Mouse (Mus musculus) CH12.LX (cell line): ENCODE results near the gene Taf8. TPM values are rescaled to one million over a fixed set of nuclear protein-coding genes. Genes with fewer than 3 reads are reported as not detected.

Experiments
- polyA plus RNA-seq: library from polyadenylated mRNA; unstranded; fragments of >175 nt; gene quantifications from 2 replicates; pipeline ENCODE4 v1.2.1, GENCODE M21; 2012; ENCODE audit warnings: low read depth; ENCODE audit not compliant: insufficient read length
- total RNA-seq, 2 experiments: library from RNA; depleted of rRNA; stranded (reverse); fragments of 300-350 nt in 1 of 2; fragments of >200 nt in 1 of 2; gene quantifications; 2 replicates each; pipeline ENCODE4 v1.2.3; 2012 to 2014

The Taf8 gene
- total and polyA plus RNA-seq, 3 experiments, result 16.9 to 18.0 (median 17.0) TPM

Other genes starting within 250 kb of the Taf8 start
- 86.8 and 90.3 TPM in 2 replicates for gene Mrps10, start 133.4 kb downstream of the Taf8 start, total RNA-seq (2012; rRNA removed)
- gene Mrps10, start 133.4 kb downstream of the Taf8 start, total RNA-seq (2014; rRNA removed), result 57.7 and 58.6 TPM in 2 replicates
- 114 and 124 TPM in 2 replicates for gene Mrps10, start 133.4 kb downstream of the Taf8 start, polyA plus RNA-seq
- gene Guca1b, start 116.9 kb downstream of the Taf8 start, total RNA-seq (2012; rRNA removed), result 0.59 and 0.92 TPM in 2 replicates
- 0.46 and 0.62 TPM in 2 replicates for gene Guca1b, start 116.9 kb downstream of the Taf8 start, total RNA-seq (2014; rRNA removed)
- 1.6 and 1.7 TPM in 2 replicates for gene Guca1b, start 116.9 kb downstream of the Taf8 start, polyA plus RNA-seq
- gene Guca1a, start 101.7 kb downstream of the Taf8 start, total RNA-seq (2012; rRNA removed), result 1.8 and 5.2 TPM in 2 replicates
- 2.4 and 3.2 TPM in 2 replicates for gene Guca1a, start 101.7 kb downstream of the Taf8 start, total RNA-seq (2014; rRNA removed)
- gene Guca1a, start 101.7 kb downstream of the Taf8 start, polyA plus RNA-seq, result 2.1 TPM in 2 replicates
- not detected in 2 replicates for gene AI661453, start 65.7 kb downstream of the Taf8 start, total RNA-seq (2012; rRNA removed)
- not detected in 2 replicates for gene AI661453, start 65.7 kb downstream of the Taf8 start, total RNA-seq (2014; rRNA removed)
- gene AI661453, start 65.7 kb downstream of the Taf8 start, polyA plus RNA-seq, result not detected in 2 replicates
- gene 1700001C19Rik, start 64.9 kb downstream of the Taf8 start, total RNA-seq (2012; rRNA removed), result 0.25 TPM in 1 of 2 replicates, not detected in the other
- gene 1700001C19Rik, start 64.9 kb downstream of the Taf8 start, total RNA-seq (2014; rRNA removed), result not detected in 2 replicates
- not detected in 2 replicates for gene 1700001C19Rik, start 64.9 kb downstream of the Taf8 start, polyA plus RNA-seq
- gene Ccnd3, start 2.8 kb upstream of the Taf8 start, total RNA-seq (2012; rRNA removed), result 48.2 and 48.7 TPM in 2 replicates
- 30.1 and 30.6 TPM in 2 replicates for gene Ccnd3, start 2.8 kb upstream of the Taf8 start, total RNA-seq (2014; rRNA removed)
- 102 and 121 TPM in 2 replicates for gene Ccnd3, start 2.8 kb upstream of the Taf8 start, polyA plus RNA-seq
- 28.0 and 40.1 TPM in 2 replicates for gene Bysl, start 109.2 kb upstream of the Taf8 start, total RNA-seq (2012; rRNA removed)
- 24.0 and 24.4 TPM in 2 replicates for gene Bysl, start 109.2 kb upstream of the Taf8 start, total RNA-seq (2014; rRNA removed)
- 57.4 and 60.5 TPM in 2 replicates for gene Bysl, start 109.2 kb upstream of the Taf8 start, polyA plus RNA-seq
- gene Med20, start 109.3 kb upstream of the Taf8 start, total RNA-seq (2012; rRNA removed), result 30.5 and 31.0 TPM in 2 replicates
- gene Med20, start 109.3 kb upstream of the Taf8 start, total RNA-seq (2014; rRNA removed), result 42.5 and 43.5 TPM in 2 replicates
- gene Med20, start 109.3 kb upstream of the Taf8 start, polyA plus RNA-seq, result 31.1 and 31.2 TPM in 2 replicates
- 1.7 and 1.8 TPM in 2 replicates for gene Gm20517, start 109.3 kb upstream of the Taf8 start, total RNA-seq (2012; rRNA removed)
- gene Gm20517, start 109.3 kb upstream of the Taf8 start, total RNA-seq (2014; rRNA removed), result 1.8 and 2.5 TPM in 2 replicates
- 1.1 and 2.6 TPM in 2 replicates for gene Gm20517, start 109.3 kb upstream of the Taf8 start, polyA plus RNA-seq
- 2.6 and 3.4 TPM in 2 replicates for gene Usp49, start 128.4 kb upstream of the Taf8 start, total RNA-seq (2012; rRNA removed)
- 2.6 and 2.7 TPM in 2 replicates for gene Usp49, start 128.4 kb upstream of the Taf8 start, total RNA-seq (2014; rRNA removed)
- gene Usp49, start 128.4 kb upstream of the Taf8 start, polyA plus RNA-seq, result 3.7 and 4.3 TPM in 2 replicates
- gene Tomm6, start 186.1 kb upstream of the Taf8 start, total RNA-seq (2012; rRNA removed), result 46.1 and 46.3 TPM in 2 replicates
- 18.1 and 26.4 TPM in 2 replicates for gene Tomm6, start 186.1 kb upstream of the Taf8 start, total RNA-seq (2014; rRNA removed)
- 349 and 424 TPM in 2 replicates for gene Tomm6, start 186.1 kb upstream of the Taf8 start, polyA plus RNA-seq
- 1.6 and 2.9 TPM in 2 replicates for gene Frs3, start 186.7 kb upstream of the Taf8 start, total RNA-seq (2012; rRNA removed)
- gene Frs3, start 186.7 kb upstream of the Taf8 start, total RNA-seq (2014; rRNA removed), result 0.19 and 0.54 TPM in 2 replicates
- gene Frs3, start 186.7 kb upstream of the Taf8 start, polyA plus RNA-seq, result 0.67 and 0.76 TPM in 2 replicates
- gene Gm21981, start 192.2 kb upstream of the Taf8 start, total RNA-seq (2012; rRNA removed), result 0.25 and 0.59 TPM in 2 replicates
- gene Gm21981, start 192.2 kb upstream of the Taf8 start, total RNA-seq (2014; rRNA removed), result 0.11 and 0.12 TPM in 2 replicates
- gene Gm21981, start 192.2 kb upstream of the Taf8 start, polyA plus RNA-seq, result 0.15 TPM in 1 of 2 replicates, not detected in the other
- 0.21 and 0.30 TPM in 2 replicates for gene Prickle4, start 192.4 kb upstream of the Taf8 start, total RNA-seq (2012; rRNA removed)
- not detected in 2 replicates for gene Prickle4, start 192.4 kb upstream of the Taf8 start, total RNA-seq (2014; rRNA removed)
- gene Prickle4, start 192.4 kb upstream of the Taf8 start, polyA plus RNA-seq, result 0.29 and 0.55 TPM in 2 replicates
- gene Pgc, start 224.6 kb upstream of the Taf8 start, total RNA-seq (2012; rRNA removed), result not detected in 2 replicates
- gene Pgc, start 224.6 kb upstream of the Taf8 start, total RNA-seq (2014; rRNA removed), result not detected in 2 replicates
- not detected in 2 replicates for gene Pgc, start 224.6 kb upstream of the Taf8 start, polyA plus RNA-seq
- gene Tfeb, start 234.7 kb upstream of the Taf8 start, total RNA-seq (2012; rRNA removed), result 49.3 and 57.3 TPM in 2 replicates
- gene Tfeb, start 234.7 kb upstream of the Taf8 start, total RNA-seq (2014; rRNA removed), result 26.9 and 29.1 TPM in 2 replicates
- gene Tfeb, start 234.7 kb upstream of the Taf8 start, polyA plus RNA-seq, result 39.9 and 41.3 TPM in 2 replicates